Mouse (Mus musculus): ENCODE measurements around the gene Sertad4. TPM values are rescaled to one million over a fixed set of nuclear protein-coding genes. Genes with fewer than 3 reads are reported as not detected.

Gene Sertad4
- polyA plus RNA-seq, 1 experiment from 2014 or later: 26.0 TPM

- no peaks in the 10 kb centered on the region for H3K36me3 ChIP-seq
- H3K27ac ChIP-seq: 0 out of 2 replicates have a peak overlapping the region, but pooled peaks have one; percentile 25
- H3K9ac ChIP-seq: peak overlapping the region; percentile 19; the same call in 1 of the 2 replicates
- no peaks in the 10 kb centered on the region for H3K27me3 ChIP-seq
- H3K4me2 ChIP-seq: no peak overlapping the region
- H3K4me3 ChIP-seq: no peak overlapping the region
- peaks cover 20% of the 10 kb centered on the region for H3K4me1 ChIP-seq (replicated peaks)
- WGBS: 75% methylated on average over 16 of the region's 16 CpGs
- no peaks in the 10 kb centered on the region for H3K9me3 ChIP-seq
- ATAC-seq (ENCODE audit: low FRiP score): no peak
These were observed 57.1 kb downstream of the Sertad4 start for GRCm38 (mm10) chr1:192798212-192799164.

- no peak for ATAC-seq (ENCODE audit: low FRiP score)
- no peak overlapping the region for H3K9ac ChIP-seq
- peaks cover 22% of the 10 kb centered on the region for H3K4me1 ChIP-seq (replicated peaks)
- H3K36me3 ChIP-seq: no peaks in the 10 kb centered on the region
- no peak overlapping the region for H3K4me3 ChIP-seq
- H3K27ac ChIP-seq: peak overlapping the region; percentile 76
- WGBS: 41% methylated on average over 3 of the region's 3 CpGs
- H3K9me3 ChIP-seq: no peaks in the 10 kb centered on the region
- no peak overlapping the region for H3K4me2 ChIP-seq
- H3K27me3 ChIP-seq: no peaks in the 10 kb centered on the region
These were observed 58.6 kb downstream of the Sertad4 start for GRCm38 (mm10) chr1:192797011-192797274.

- H3K36me3 ChIP-seq: no peaks in the 10 kb centered on the region
- H3K9ac ChIP-seq: no peak overlapping the region
- peak; percentile 49; the same call in 1 of the 2 replicates for ATAC-seq (ENCODE audit: low FRiP score)
- no peaks in the 10 kb centered on the region for H3K9me3 ChIP-seq
- 4% methylated on average over 18 of the region's 21 CpGs for WGBS
- H3K27ac ChIP-seq: peak overlapping the region; percentile 84
- H3K4me1 ChIP-seq (replicated peaks): peaks cover 27% of the 10 kb centered on the region
- no peak overlapping the region for H3K4me3 ChIP-seq
- peak overlapping the region; percentile 23; the same call in 1 of the 2 replicates for H3K4me2 ChIP-seq
- no peaks in the 10 kb centered on the region for H3K27me3 ChIP-seq
These were observed 59.1 kb downstream of the Sertad4 start for GRCm38 (mm10) chr1:192796201-192797010.

GRCm38 (mm10) chr1:192794957-192795745 lies 60.4 kb downstream of the Sertad4 start:
- Histone ChIP-seq H3K36me3 (no peaks in the 10 kb centered on the region), H3K4me3 (no peak overlapping the region), H3K27ac (0 out of 2 replicates have a peak overlapping the region, but pooled peaks have one; percentile 84), H3K9ac (no peak overlapping the region), H3K4me2 (no peak overlapping the region), H3K27me3 (no peaks in the 10 kb centered on the region), H3K4me1 (replicated peaks) (peaks cover 31% of the 10 kb centered on the region), H3K9me3 (no peaks in the 10 kb centered on the region)
- no peak for ATAC-seq (ENCODE audit: low FRiP score)
- 59% methylated on average over 9 of the region's 9 CpGs for WGBS

Other genes starting within 250 kb of the Sertad4 start
- 3.6 and 4.6 TPM in 2 replicates for gene Hhat, start 84.5 kb downstream of the Sertad4 start, polyA plus RNA-seq (2015; fragmentation: Nextera tagmentation; extraction: Ambion mirVana)
- gene Syt14, start 180.0 kb upstream of the Sertad4 start, polyA plus RNA-seq (2015; fragmentation: Nextera tagmentation; extraction: Ambion mirVana): 7.5 and 7.8 TPM in 2 replicates